Mouse (Mus musculus): ENCODE measurements at regions not wholly inside any gene's neighbourhood (a gene's known extent, or its start where the extent isn't known, plus 50 kb on each side); places are given as distances from the start of the nearest gene placed in this dataset.

GRCm38 (mm10) chr4:8928551-8929305, 689.9 kb upstream of the Car8 start:
- TF ChIP-seq POLR2AphosphoS5 (IDR thresholded peaks at IDR 0.05; ENCODE audit: insufficient replicate concordance, low read depth, low read length), result no peak
- TF ChIP-seq GATA2 (IDR thresholded peaks at IDR 0.05; ENCODE audit: borderline replicate concordance, low read depth, low read length), result no peak
- TF ChIP-seq CTCF (IDR thresholded peaks at IDR 0.05; ENCODE audit: low read depth, low read length), result no peak
- no peak for TF ChIP-seq TAL1 (conservative IDR thresholded peaks at IDR 0.05; ENCODE audit: low read depth, low read length)
- no peak for TF ChIP-seq GATA1 (IDR thresholded peaks at IDR 0.05; ENCODE audit: borderline replicate concordance, low read length)
- ATAC-seq (ENCODE audit: extremely low read depth, insufficient number of reproducible peaks, low FRiP score, poor library complexity, severe bottlenecking) (no peak), DNase-seq (ENCODE audit: low spot score) (no peak)
- no peak overlapping the region for H3K4me3 ChIP-seq (ENCODE audit: low read depth, low read length)
- no peaks in the 10 kb centered on the region for H3K27me3 ChIP-seq (ENCODE audit: insufficient read depth, low read length)
- H3K9me3 ChIP-seq (replicated peaks), result no peaks in the 10 kb centered on the region
- H3K36me3 ChIP-seq (replicated peaks), result no peaks in the 10 kb centered on the region
- H3K4me1 ChIP-seq (ENCODE audit: insufficient read depth, low read depth, low read length), result no peaks in the 10 kb centered on the region

GRCm38 (mm10) chr4:8927276-8927906, 688.5 kb upstream of the Car8 start:
- no peak for DNase-seq (ENCODE audit: low spot score)
- H3K4me3 ChIP-seq (ENCODE audit: low read depth, low read length), result no peak overlapping the region

GRCm38 (mm10) chr4:8926642-8927275, 687.9 kb upstream of the Car8 start:
- Histone ChIP-seq H3K36me3 (replicated peaks) (no peaks in the 10 kb centered on the region), H3K4me1 (ENCODE audit: insufficient read depth, low read depth, low read length) (no peaks in the 10 kb centered on the region), H3K27me3 (ENCODE audit: insufficient read depth, low read length) (no peaks in the 10 kb centered on the region; the same call in 1 of the 2 replicates), H3K9me3 (replicated peaks) (no peaks in the 10 kb centered on the region), H3K4me3 (ENCODE audit: low read depth, low read length) (no peak overlapping the region)
- DNase-seq (ENCODE audit: low spot score), result no peak
- TF ChIP-seq GATA2 (IDR thresholded peaks at IDR 0.05; ENCODE audit: borderline replicate concordance, low read depth, low read length), result no peak
- no peak for TF ChIP-seq TAL1 (conservative IDR thresholded peaks at IDR 0.05; ENCODE audit: low read depth, low read length)
- no peak for TF ChIP-seq POLR2AphosphoS5 (IDR thresholded peaks at IDR 0.05; ENCODE audit: insufficient replicate concordance, low read depth, low read length)
- TF ChIP-seq GATA1 (IDR thresholded peaks at IDR 0.05; ENCODE audit: borderline replicate concordance, low read length), result no peak
- TF ChIP-seq CTCF (IDR thresholded peaks at IDR 0.05; ENCODE audit: low read depth, low read length), result no peak
- no peak for ATAC-seq (ENCODE audit: extremely low read depth, insufficient number of reproducible peaks, low FRiP score, poor library complexity, severe bottlenecking)

More at GRCm38 (mm10) chr4:8927276-8927906, 688.5 kb upstream of the Car8 start:
- Histone ChIP-seq H3K36me3 (replicated peaks) (no peaks in the 10 kb centered on the region), H3K9me3 (replicated peaks) (no peaks in the 10 kb centered on the region), H3K4me1 (ENCODE audit: insufficient read depth, low read depth, low read length) (no peaks in the 10 kb centered on the region), H3K27me3 (ENCODE audit: insufficient read depth, low read length) (no peaks in the 10 kb centered on the region)
- ATAC-seq (ENCODE audit: extremely low read depth, insufficient number of reproducible peaks, low FRiP score, poor library complexity, severe bottlenecking), result no peak
- TF ChIP-seq POLR2AphosphoS5 (IDR thresholded peaks at IDR 0.05; ENCODE audit: insufficient replicate concordance, low read depth, low read length) (no peak), TAL1 (conservative IDR thresholded peaks at IDR 0.05; ENCODE audit: low read depth, low read length) (no peak), CTCF (IDR thresholded peaks at IDR 0.05; ENCODE audit: low read depth, low read length) (no peak), GATA2 (IDR thresholded peaks at IDR 0.05; ENCODE audit: borderline replicate concordance, low read depth, low read length) (no peak), GATA1 (IDR thresholded peaks at IDR 0.05; ENCODE audit: borderline replicate concordance, low read length) (no peak)

- Histone ChIP-seq H3K9me3 (replicated peaks) (no peaks in the 10 kb centered on the region), H3K27me3 (ENCODE audit: insufficient read depth, low read length) (no peaks in the 10 kb centered on the region; the same call in 1 of the 2 replicates), H3K4me1 (ENCODE audit: insufficient read depth, low read depth, low read length) (no peaks in the 10 kb centered on the region), H3K4me3 (ENCODE audit: low read depth, low read length) (no peak overlapping the region), H3K36me3 (replicated peaks) (no peaks in the 10 kb centered on the region)
- DNase-seq (ENCODE audit: low spot score) (no peak), ATAC-seq (ENCODE audit: extremely low read depth, insufficient number of reproducible peaks, low FRiP score, poor library complexity, severe bottlenecking) (no peak)
- TF ChIP-seq POLR2AphosphoS5 (IDR thresholded peaks at IDR 0.05; ENCODE audit: insufficient replicate concordance, low read depth, low read length), result no peak
- TF ChIP-seq TAL1 (conservative IDR thresholded peaks at IDR 0.05; ENCODE audit: low read depth, low read length), result no peak
- TF ChIP-seq CTCF (IDR thresholded peaks at IDR 0.05; ENCODE audit: low read depth, low read length), result no peak
- no peak for TF ChIP-seq GATA1 (IDR thresholded peaks at IDR 0.05; ENCODE audit: borderline replicate concordance, low read length)
- no peak for TF ChIP-seq GATA2 (IDR thresholded peaks at IDR 0.05; ENCODE audit: borderline replicate concordance, low read depth, low read length)
These were observed 684.0 kb upstream of the Car8 start for GRCm38 (mm10) chr4:8922695-8923363.

- DNase-seq (ENCODE audit: low spot score) (no peak), ATAC-seq (ENCODE audit: extremely low read depth, insufficient number of reproducible peaks, low FRiP score, poor library complexity, severe bottlenecking) (no peak)
- Histone ChIP-seq H3K36me3 (replicated peaks) (no peaks in the 10 kb centered on the region), H3K9me3 (replicated peaks) (no peaks in the 10 kb centered on the region), H3K27me3 (ENCODE audit: insufficient read depth, low read length) (no peaks in the 10 kb centered on the region; the same call in 1 of the 2 replicates), H3K4me3 (ENCODE audit: low read depth, low read length) (no peak overlapping the region), H3K4me1 (ENCODE audit: insufficient read depth, low read depth, low read length) (no peaks in the 10 kb centered on the region)
- TF ChIP-seq GATA2 (IDR thresholded peaks at IDR 0.05; ENCODE audit: borderline replicate concordance, low read depth, low read length) (no peak), POLR2AphosphoS5 (IDR thresholded peaks at IDR 0.05; ENCODE audit: insufficient replicate concordance, low read depth, low read length) (no peak), TAL1 (conservative IDR thresholded peaks at IDR 0.05; ENCODE audit: low read depth, low read length) (no peak), GATA1 (IDR thresholded peaks at IDR 0.05; ENCODE audit: borderline replicate concordance, low read length) (no peak), CTCF (IDR thresholded peaks at IDR 0.05; ENCODE audit: low read depth, low read length) (no peak)
These were observed 682.9 kb upstream of the Car8 start for GRCm38 (mm10) chr4:8921477-8922385.
